Mouse (Mus musculus) liver, embryonic 13.5 days (tissue): ENCODE data around the gene Pafah2. TPM values are rescaled to one million over a fixed set of nuclear protein-coding genes. Genes with fewer than 3 reads are reported as not detected.

Source experiments
- microRNA-seq: library from miRNA; unstranded; fragments of <30 nt; microRNA quantifications from one replicate; pipeline ENCODE4, GENCODE M21; 2016
- polyA plus RNA-seq: library from polyadenylated mRNA; unstranded; fragments of >200 nt; fragmentation: Nextera tagmentation; extraction: Ambion mirVana; gene quantifications from 2 replicates; pipeline ENCODE4 v1.2.1, GENCODE M21; 2015

Gene Pafah2
- polyA plus RNA-seq, 1 experiment from 2014 or later, result 3.7 TPM

Small RNAs within 50 kb of the gene (microRNA-seq; reads per million reads assigned to microRNA genes)
- gene Gm23634, result 7.3 reads per million, percentile 18 among the genes with 10 or more reads in this experiment

Other genes starting within 250 kb of the Pafah2 start
- gene Cep85, start 209.2 kb upstream of the Pafah2 start, polyA plus RNA-seq, result 27.8 and 35.1 TPM in 2 replicates
- not detected in 2 replicates for gene Gm7534, start 193.3 kb upstream of the Pafah2 start, polyA plus RNA-seq
- not detected in 2 replicates for gene Catsper4, start 168.9 kb upstream of the Pafah2 start, polyA plus RNA-seq
- gene Cnksr1, start 157.9 kb upstream of the Pafah2 start, polyA plus RNA-seq, result 0.05 and 0.07 TPM in 2 replicates
- gene E130218I03Rik, start 152.7 kb upstream of the Pafah2 start, polyA plus RNA-seq, result 0.21 and 0.52 TPM in 2 replicates
- gene Zfp593, start 150.7 kb upstream of the Pafah2 start, polyA plus RNA-seq, result 10.6 and 11.3 TPM in 2 replicates
- gene Gm30191, start 149.4 kb upstream of the Pafah2 start, polyA plus RNA-seq, result not detected in 2 replicates
- gene Grrp1, start 142.2 kb upstream of the Pafah2 start, polyA plus RNA-seq, result 0.61 and 0.83 TPM in 2 replicates
- 12.3 and 15.7 TPM in 2 replicates for gene Pdik1l, start 108.4 kb upstream of the Pafah2 start, polyA plus RNA-seq
- gene Trim63, start 81.2 kb upstream of the Pafah2 start, polyA plus RNA-seq, result 0.14 and 0.24 TPM in 2 replicates
- not detected in 2 replicates for gene Slc30a2, start 53.1 kb upstream of the Pafah2 start, polyA plus RNA-seq
- gene Extl1, start 12.5 kb upstream of the Pafah2 start, polyA plus RNA-seq, result 0.15 and 0.18 TPM in 2 replicates
- 514 and 581 TPM in 2 replicates for gene Stmn1, start 72.0 kb downstream of the Pafah2 start, polyA plus RNA-seq
- 6.5 and 7.4 TPM in 2 replicates for gene Paqr7, start 100.4 kb downstream of the Pafah2 start, polyA plus RNA-seq
- gene Aunip, start 114.7 kb downstream of the Pafah2 start, polyA plus RNA-seq, result 25.4 and 30.6 TPM in 2 replicates
- 53.7 and 59.2 TPM in 2 replicates for gene Mtfr1l, start 139.1 kb downstream of the Pafah2 start, polyA plus RNA-seq
- gene Selenon, start 155.8 kb downstream of the Pafah2 start, polyA plus RNA-seq, result 1.8 and 2.3 TPM in 2 replicates